Mouse (Mus musculus) 3T3-L1 (cell line): ENCODE results near the gene Zfp64.
"Not testable (repeated sequence)": the region's sequence is repeated elsewhere in the genome, so short reads cannot be mapped to it uniquely, and the experiment has no call there.

ENCODE experiments used
- DNase-seq: peaks from one replicate; pipeline ENCODE4 v3.0.0-alpha.2; 2015; ENCODE audit warnings: low read depth, low spot score

Gene Zfp64

GRCm38 (mm10) chr2:168895531-168895930 is 59.9 kb downstream of the Zfp64 start:
- no peak for DNase-seq

- peak; percentile 39 for DNase-seq
Measured at GRCm38 (mm10) chr2:168894738-168895137, 60.6 kb downstream of the Zfp64 start.

- no peak for DNase-seq
Measured at GRCm38 (mm10) chr2:168892057-168892456, 63.3 kb downstream of the Zfp64 start.

- no peak for DNase-seq
Measured at GRCm38 (mm10) chr2:168884641-168885040, 70.7 kb downstream of the Zfp64 start.

- no peak for DNase-seq
Measured at GRCm38 (mm10) chr2:168882997-168883396, 72.4 kb downstream of the Zfp64 start.

- DNase-seq: peak; percentile 36
Measured at GRCm38 (mm10) chr2:168881927-168882326, 73.5 kb downstream of the Zfp64 start.

- DNase-seq: no peak
Measured at GRCm38 (mm10) chr2:168879573-168879972, 75.8 kb downstream of the Zfp64 start.

- DNase-seq: no peak
Measured at GRCm38 (mm10) chr2:168878708-168879107, 76.7 kb downstream of the Zfp64 start.

- peak; percentile 17 for DNase-seq
Measured at GRCm38 (mm10) chr2:168878158-168878557, 77.2 kb downstream of the Zfp64 start.

- DNase-seq: no peak
Measured at GRCm38 (mm10) chr2:168876631-168877030, 78.8 kb downstream of the Zfp64 start.

- DNase-seq: no peak
Measured at GRCm38 (mm10) chr2:168874498-168874897, 80.9 kb downstream of the Zfp64 start.

- peak; percentile 8 for DNase-seq
Measured at GRCm38 (mm10) chr2:168871767-168872511, 83.4 kb downstream of the Zfp64 start.

- peak; percentile 44 for DNase-seq
Measured at GRCm38 (mm10) chr2:168870480-168870879, 84.9 kb downstream of the Zfp64 start.

GRCm38 (mm10) chr2:168866942-168867341 is 88.4 kb downstream of the Zfp64 start:
- DNase-seq: no peak

- DNase-seq: no peak
Measured at GRCm38 (mm10) chr2:168866436-168866835, 89.0 kb downstream of the Zfp64 start.

- no peak for DNase-seq
Measured at GRCm38 (mm10) chr2:168864905-168865304, 90.5 kb downstream of the Zfp64 start.

GRCm38 (mm10) chr2:168862694-168863093 is 92.7 kb downstream of the Zfp64 start:
- DNase-seq: no peak

- no peak for DNase-seq
Measured at GRCm38 (mm10) chr2:168860922-168861740, 94.3 kb downstream of the Zfp64 start.

GRCm38 (mm10) chr2:168860032-168860691 is 95.2 kb downstream of the Zfp64 start:
- DNase-seq: no peak

GRCm38 (mm10) chr2:168856638-168857037 is 98.7 kb downstream of the Zfp64 start:
- DNase-seq: no peak

- DNase-seq: no peak
Measured at GRCm38 (mm10) chr2:168854777-168855176, 100.6 kb downstream of the Zfp64 start.

- DNase-seq: not testable (repeated sequence)
Measured at GRCm38 (mm10) chr2:168853869-168854268, 101.5 kb downstream of the Zfp64 start.
